Mouse (Mus musculus) megakaryocyte-erythroid progenitor cell, adult 5-6 weeks (primary cell): ENCODE data around the gene Cyp11a1. TPM values are rescaled to one million over a fixed set of nuclear protein-coding genes. Genes with fewer than 3 reads are reported as not detected.

Experiments used
- ATAC-seq: replicated peaks from 2 replicates; pipeline ENCODE4 v1.8.0; 2016; ENCODE audit warnings: mild to moderate bottlenecking, inconsistent platforms; ENCODE audit not compliant: severe bottlenecking, poor library complexity, low FRiP score, low TSS enrichment
- total RNA-seq, 2 experiments: library from RNA; stranded (forward) in 1 of 2; stranded (reverse) in 1 of 2; fragments of 200-1000, 215-1000 nt in 1 of 2; fragments of >200 nt in 1 of 2; fragmentation: Nextera tagmentation in 1 of 2; gene quantifications; 2 replicates each; pipeline ENCODE4 v1.2.3; 2014 to 2017

The Cyp11a1 gene
- total RNA-seq, 2 experiments from 2014 or later, result not detected

- no peak for ATAC-seq
Measured at GRCm38 (mm10) chr9:58035951-58036698, 29.9 kb downstream of the Cyp11a1 start.

GRCm38 (mm10) chr9:58036961-58037360 is 30.8 kb downstream of the Cyp11a1 start:
- ATAC-seq, result no peak

GRCm38 (mm10) chr9:58038500-58039168 is 32.4 kb downstream of the Cyp11a1 start:
- ATAC-seq, result peak; percentile 71; the same call in 1 of the 2 replicates

GRCm38 (mm10) chr9:58040977-58041376 is 34.8 kb downstream of the Cyp11a1 start:
- ATAC-seq, result no peak

- ATAC-seq, result no peak
Measured at GRCm38 (mm10) chr9:58042391-58042790, 36.2 kb downstream of the Cyp11a1 start.

- no peak for ATAC-seq
Measured at GRCm38 (mm10) chr9:58043496-58044017, 37.3 kb downstream of the Cyp11a1 start.

- no peak for ATAC-seq
Measured at GRCm38 (mm10) chr9:58044828-58045227, 38.6 kb downstream of the Cyp11a1 start.

GRCm38 (mm10) chr9:58045646-58046045 is 39.4 kb downstream of the Cyp11a1 start:
- no peak for ATAC-seq

- no peak for ATAC-seq
Measured at GRCm38 (mm10) chr9:58047061-58047460, 40.9 kb downstream of the Cyp11a1 start.

- ATAC-seq, result no peak
Measured at GRCm38 (mm10) chr9:58048621-58049020, 42.4 kb downstream of the Cyp11a1 start.

- no peak for ATAC-seq
Measured at GRCm38 (mm10) chr9:58049186-58049585, 43.0 kb downstream of the Cyp11a1 start.

GRCm38 (mm10) chr9:58049861-58050260 is 43.6 kb downstream of the Cyp11a1 start:
- ATAC-seq, result no peak

GRCm38 (mm10) chr9:58051937-58052336 is 45.7 kb downstream of the Cyp11a1 start:
- no peak for ATAC-seq

- ATAC-seq, result no peak
Measured at GRCm38 (mm10) chr9:58053102-58053501, 46.9 kb downstream of the Cyp11a1 start.

- ATAC-seq, result no peak
Measured at GRCm38 (mm10) chr9:58053544-58053943, 47.3 kb downstream of the Cyp11a1 start.

GRCm38 (mm10) chr9:58054032-58054431 is 47.8 kb downstream of the Cyp11a1 start:
- no peak for ATAC-seq

- no peak for ATAC-seq
Measured at GRCm38 (mm10) chr9:58055666-58056065, 49.5 kb downstream of the Cyp11a1 start.

GRCm38 (mm10) chr9:58059920-58060319 is 53.7 kb downstream of the Cyp11a1 start:
- ATAC-seq, result no peak

GRCm38 (mm10) chr9:58060677-58061667 is 54.8 kb downstream of the Cyp11a1 start:
- ATAC-seq, result peak; percentile 48

- no peak for ATAC-seq
Measured at GRCm38 (mm10) chr9:58063531-58063930, 57.3 kb downstream of the Cyp11a1 start, which contains the start of gene Stra6. Stra6 (plus strand) TSS chr9:58063788.
